Mouse (Mus musculus): ENCODE results near the gene Adgrv1.

Gene Adgrv1

DNA sequence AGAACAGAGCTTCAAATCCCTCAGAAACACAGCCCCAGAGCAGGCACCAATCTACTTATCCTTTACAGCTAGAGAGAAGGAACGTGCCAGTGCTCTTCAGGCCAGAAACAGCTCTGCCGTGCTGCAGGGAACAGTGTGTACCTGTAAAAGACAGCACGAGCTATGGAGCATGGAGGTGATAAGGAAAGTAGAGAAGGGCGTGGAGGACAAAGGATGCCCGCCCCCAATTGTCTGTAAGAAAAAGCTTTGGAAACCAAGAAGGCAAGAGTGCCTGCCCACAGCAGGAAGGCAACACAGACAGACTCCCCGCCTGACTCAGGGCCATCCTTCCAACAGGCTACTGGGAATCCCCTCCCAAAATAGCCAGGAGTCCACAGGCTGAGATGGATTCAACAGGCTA is 501.1 kb downstream of the Adgrv1 start:
- DNase-seq, result no peak

DNA sequence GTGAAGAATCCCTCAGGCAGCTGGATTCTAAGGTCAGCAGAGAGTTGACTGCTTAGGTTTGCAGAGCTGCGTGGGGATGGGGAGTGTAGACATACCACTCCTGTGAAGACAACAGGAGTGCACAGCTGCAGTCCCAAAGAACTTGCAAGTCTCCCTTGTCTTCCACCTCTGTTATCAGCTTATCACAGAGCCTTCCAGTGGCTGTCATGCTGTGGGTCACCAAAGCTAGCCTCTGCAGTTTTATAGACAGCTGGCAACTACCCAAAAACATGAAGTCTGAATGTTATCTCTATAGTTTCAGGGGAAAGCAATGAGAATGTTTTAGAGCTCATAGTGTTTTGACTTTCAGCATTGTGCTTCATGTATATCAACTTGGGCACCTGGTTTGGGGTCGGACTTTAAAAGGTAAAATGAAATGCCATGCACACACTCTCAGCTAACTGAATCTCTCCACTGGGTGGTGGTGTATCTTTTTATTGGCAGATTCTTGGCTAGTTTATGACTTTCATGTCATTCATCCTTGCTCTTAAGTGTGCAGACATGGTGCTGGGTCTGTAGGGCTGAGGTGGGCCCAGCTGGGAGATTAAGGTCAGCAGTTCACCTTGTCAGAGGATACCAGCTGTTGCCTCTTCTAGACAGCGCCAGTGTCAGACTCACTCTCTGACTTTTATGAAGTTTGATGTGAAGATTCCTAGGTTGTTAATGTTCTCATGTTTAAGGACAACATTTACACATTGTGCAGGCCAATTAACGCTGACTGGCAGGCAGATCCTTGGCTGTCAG is 502.0 kb downstream of the Adgrv1 start:
- DNase-seq, result no peak

DNA sequence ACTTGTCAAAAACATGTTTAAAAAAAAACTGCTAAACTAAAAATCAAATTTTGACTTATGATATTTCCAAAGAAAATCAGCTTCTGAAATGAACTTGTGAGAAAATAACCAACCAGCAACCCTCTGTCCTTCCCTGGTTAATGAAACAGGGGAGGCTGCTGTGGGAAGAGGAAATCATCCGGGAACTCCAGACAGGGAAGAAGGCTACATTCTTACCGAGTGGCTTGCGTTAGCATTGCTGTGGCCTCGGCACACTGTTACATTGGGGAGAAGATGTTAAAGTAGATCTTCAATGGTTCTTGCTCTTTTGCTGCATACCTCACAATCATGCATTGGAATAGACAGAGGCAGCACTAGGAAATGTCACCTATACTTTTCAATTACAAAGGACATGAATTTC is 507.1 kb downstream of the Adgrv1 start:
- no peak for DNase-seq

DNA sequence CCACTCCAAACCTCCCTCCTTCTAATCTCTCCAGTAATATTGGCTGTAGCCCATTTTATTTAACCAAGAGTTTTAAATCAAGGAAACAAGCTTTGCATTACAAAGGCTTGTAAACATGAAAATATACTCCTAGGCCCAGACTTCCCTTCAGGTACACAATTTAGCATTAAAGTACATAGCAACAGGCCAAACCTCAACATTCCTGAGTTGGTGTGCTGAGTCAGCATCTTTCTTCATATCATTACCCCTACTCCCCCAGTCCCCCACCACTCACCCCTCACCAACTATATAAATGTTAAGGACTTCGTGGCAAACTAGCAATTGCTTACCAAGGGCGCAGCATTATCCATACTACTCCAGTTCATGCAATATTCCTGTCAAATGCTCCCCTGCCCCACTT is 510.7 kb downstream of the Adgrv1 start:
- no peak for DNase-seq

DNA sequence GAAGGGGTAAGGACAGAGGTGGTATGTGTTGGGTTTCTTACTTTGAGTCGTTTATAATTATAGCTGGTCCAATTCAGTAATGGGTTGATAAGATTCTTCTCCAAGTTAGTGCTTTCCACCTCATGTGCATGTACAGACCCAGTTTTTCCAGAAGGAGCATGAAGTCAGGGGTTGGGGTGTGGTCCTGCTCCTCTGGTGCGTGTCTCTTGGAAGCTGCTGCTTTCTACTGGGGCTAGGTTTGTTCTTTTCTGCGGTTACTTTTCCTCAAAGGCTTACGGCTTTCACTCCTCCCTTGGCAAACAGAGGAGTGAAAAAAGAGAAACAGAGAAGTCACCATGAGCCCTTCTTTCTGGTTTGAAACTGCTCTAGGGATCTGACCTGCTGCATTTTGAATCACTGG is 522.5 kb downstream of the Adgrv1 start:
- no peak for DNase-seq

DNA sequence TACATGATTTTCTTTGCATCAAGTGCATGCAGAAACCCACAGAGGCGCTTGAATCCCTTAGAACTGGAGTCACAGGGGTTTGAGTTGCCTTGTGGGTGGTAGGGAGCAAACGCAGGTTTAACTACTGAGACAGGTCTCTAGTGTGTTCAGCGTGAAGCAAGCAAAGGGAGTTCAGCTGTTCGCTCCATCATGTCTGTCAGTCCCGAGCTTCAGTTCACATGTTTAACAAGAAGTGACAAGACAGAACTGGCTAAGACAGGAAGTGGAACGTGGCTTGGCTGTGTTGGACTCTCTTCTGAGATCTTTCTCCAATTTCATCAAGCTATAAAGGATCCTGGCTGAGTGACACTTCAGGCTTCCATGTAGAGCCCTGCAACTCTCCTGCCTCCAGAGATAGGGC is 523.3 kb downstream of the Adgrv1 start:
- no peak for DNase-seq

DNA sequence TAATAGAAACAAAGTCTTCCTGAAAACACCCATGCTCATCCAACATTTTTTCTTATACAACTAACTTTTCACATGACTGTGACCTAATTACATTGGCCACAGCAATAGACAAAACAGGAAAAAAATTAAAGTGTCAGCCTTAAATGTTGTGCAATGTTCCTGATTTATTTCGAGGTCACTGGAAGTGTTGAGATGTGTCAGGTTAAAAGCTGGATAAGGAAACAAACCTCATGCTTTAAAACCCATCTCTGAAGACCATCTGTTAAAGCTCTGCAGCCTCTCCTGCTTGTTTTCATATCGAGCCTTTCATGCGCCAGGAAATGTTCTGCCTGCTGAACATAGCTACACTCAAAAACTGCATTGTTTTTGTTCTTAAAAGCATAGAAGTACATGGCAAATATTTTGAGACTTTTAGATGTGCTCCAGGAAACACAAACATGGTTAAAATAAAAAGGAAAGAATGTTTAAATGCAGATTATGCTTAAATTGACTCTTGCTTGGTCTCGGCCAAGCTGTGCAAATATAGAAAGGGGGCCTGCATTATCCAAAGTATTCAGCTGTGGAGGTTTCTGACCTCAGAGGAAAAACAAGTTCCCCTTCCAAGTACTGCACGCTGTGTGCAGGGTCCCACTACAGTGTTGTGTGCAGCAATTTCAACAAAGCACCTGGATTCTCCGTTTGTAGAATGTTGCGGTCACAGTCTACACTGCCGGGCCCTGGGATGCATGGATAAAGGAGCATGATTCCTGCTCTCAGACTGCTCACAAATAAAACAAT is 524.2 kb downstream of the Adgrv1 start:
- peak; percentile 26 for DNase-seq

DNA sequence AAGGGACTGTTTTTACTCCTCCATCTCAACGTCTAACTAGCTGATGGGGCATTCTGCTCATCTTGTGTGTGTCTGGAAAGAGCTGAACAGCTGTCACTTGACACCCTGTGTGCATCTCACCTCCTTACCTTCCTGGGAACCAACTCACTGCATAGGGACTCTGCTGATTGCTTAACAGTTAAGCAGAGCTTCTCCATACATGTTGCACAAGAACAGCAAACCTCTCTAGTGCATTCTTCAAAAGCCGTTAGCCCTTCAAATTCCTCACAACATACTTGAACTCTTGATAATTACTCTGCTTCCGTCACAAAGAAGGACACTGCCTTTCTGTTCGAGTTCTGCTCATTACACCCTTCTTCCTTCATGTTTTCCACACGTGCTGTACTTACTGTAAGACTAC is 525.5 kb downstream of the Adgrv1 start:
- no peak for DNase-seq

DNA sequence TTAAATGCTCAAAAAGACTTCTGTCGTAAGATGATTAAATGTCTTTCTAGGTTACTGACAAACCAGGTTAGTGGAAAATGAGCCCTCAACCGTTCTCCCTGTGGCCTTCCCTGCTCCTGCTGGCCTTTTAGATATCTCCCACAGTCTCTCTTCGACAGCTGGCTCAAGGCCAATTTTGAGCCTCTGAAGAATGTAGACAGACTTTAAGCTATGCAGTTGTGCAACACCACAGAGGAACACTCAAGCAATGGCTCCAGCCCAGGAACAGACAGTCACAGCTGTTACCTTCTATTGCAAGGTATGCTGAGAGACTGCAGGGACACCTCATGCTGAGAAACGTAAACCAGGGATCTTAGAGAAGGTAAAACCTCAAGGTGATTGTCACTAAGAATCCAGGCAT is 529.2 kb downstream of the Adgrv1 start:
- peak; percentile 52 for DNase-seq

DNA sequence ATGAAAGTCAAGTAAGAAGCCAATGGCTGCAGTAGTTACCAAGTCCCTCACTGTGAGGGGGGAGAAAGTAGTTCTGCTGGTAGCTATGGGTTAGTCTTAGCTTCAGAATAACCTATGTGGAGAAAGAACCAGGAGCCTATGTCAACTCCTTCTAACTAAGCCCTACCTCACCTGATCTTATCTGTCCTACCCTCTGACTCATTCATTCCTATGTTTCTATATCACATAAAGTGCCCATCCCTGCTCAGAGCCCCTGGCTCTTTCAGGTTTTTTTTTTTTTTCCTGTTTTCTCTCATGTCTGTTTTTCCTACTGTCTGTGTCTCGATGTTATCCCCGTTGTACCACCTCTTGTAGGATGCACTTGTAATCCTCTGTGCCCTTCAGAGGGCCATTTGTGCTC is 536.5 kb downstream of the Adgrv1 start:
- DNase-seq, result no peak

DNA sequence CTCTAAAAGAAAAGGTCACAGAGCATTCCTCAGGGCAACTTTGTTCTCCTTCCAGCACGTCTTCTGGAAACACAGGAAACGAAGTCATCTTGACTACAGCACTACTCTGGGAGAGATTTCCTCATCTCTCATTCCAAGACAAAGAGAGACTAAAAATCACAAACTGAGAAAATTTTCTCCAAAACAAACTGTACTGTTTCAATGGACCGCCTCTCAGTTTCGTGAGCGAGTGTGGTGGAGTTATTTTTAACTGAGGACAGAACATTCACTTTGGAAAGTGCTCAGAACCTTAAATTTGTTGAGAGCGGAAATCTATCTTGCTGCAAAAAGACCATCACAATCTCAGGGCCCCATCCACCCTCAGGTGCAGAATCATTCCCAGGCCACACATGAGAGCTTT is 538.4 kb downstream of the Adgrv1 start:
- no peak for DNase-seq

DNA sequence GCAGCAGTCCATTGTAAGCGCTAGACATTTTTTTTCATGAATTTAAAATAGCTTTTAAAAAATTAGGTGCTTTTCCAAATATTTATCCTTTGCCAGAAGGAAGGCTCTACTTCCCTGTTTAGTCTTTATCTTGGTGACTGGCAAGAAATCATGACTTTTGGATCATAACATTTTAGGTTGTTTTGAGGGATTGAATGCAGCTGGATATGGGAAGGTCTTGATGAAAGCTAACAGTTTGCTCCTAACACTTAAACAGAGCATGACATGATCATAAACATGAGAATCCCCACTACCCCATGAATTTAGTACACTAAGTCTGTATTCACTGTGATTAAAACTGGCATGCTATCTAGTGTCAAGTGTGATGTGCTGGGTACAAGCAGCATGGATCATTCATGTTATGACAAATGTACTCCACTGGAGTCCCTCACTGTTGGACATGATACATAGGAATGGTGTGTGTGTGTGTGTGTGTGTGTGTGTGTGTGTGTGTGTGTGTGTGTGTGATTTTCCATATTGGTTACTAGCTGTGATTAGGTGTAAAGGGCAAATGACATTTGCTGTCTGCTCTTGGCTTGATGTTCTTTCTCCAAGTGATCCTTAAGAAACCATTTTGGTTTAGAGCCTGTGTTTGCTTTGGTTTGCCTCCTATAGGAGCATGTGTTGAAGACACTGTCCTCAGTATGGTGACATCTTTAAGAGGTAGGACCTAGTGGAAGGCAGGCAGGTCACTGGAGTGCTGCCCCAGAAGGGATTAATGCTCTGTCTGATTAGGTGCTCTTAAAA is 542.7 kb downstream of the Adgrv1 start:
- no peak for DNase-seq

DNA sequence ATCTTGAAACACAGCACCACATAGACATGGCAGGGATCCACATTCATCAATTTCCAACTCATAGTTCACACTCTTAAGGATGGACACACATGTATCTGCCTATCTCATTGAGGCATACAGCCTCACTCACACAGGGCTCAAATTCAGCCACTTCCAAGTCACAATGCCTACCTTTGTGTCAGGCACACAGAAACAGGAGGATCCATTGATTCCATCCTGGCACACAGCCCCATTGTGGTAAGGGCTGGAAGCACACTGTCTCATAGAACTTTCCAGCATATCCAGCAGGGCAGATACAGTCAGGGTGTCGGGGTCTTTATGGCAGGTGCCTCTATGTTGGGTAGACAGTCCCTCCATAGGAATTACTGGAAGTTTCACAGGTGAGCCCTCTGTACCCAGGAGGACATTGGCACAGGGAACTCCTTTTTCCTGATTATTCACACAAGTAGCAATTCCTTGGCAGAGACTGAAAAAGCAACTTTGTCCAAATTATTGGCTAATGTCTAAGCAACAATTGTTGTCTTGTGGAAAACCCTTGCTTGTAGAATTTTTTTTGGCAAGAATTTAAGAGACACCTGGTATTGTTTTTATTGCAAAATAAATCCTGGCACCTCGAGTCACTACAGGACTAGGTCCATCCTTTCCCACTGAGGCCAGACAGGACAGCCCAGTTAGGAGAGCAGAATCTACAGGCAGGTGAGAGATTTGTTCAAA is 545.8 kb downstream of the Adgrv1 start:
- DNase-seq, result no peak

DNA sequence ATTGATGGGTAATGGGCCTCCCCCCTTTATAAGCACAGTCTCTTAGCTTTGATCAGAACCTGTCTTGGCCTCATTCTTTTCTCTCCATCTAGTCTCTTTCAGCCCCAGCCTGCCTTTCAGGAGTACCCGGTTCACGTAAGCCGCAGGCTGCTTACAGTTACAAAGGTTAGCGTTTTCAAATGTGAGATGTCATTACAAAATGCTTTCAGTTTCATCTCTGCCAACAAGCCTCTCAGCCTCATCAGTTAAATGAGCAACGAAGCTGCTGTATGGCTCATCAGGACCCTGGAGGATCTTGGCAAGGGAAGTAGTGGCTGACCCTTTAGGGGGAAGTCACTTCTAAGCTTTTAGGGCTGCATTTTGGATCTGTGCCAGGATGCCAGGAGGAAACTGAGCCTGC is 560.7 kb downstream of the Adgrv1 start:
- no peak for DNase-seq

DNA sequence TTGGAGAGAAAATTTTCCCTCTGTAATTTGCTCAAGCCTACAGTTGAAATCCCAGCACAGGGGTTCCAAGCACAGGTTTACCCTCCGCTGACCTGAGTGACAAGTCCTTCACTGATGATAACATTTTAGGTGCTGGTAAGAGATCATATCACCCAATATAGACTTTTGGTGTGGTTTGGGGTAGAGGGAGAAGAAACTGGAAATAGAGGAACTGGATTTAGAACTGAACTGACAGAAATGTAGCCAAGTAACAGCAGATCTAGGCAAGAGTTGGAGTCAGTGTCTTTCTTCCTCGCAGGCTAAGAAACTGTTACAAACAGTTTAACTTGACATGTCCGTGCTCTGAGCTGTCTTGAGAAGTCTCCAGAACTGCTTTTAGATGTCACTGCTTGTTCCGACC is 581.5 kb downstream of the Adgrv1 start:
- no peak for DNase-seq

DNA sequence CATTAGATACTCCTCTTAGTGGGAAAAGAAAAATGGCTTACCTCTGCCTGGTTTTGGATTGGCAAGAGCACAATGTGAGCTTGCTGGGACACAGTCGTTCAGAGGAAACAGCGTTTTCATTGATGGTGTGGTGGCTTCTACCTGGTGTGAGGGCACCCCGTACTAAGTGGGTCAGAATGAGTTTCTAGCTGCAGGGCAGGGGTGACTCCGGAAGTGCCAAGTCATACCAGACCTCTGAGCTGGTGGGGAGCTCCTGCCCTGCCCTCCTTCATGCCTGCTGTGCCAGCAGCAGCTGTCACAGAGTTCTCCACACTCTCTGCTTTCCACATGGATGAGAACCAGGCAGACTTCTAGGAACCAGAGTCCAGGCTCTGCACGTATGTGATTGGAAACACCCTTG is 582.0 kb downstream of the Adgrv1 start:
- DNase-seq, result peak; percentile 15

DNA sequence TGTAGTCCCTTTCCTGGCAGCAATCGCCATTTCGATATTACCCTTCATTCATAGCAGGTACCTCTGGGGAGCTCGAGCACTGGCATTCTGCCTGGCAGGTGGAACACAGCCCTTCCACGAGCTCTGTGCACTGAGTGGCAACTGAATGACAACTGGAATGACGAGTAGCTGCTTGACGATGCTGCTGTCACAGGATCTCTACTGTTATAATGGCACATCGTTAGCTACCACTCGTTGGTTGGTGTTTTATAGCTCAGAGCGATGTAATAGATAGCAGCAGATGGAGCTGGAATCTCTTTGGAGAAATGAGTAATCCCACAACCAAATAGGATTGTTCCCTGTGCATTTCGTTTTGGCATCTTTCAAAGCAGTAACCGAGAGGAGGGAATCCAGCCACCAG is 587.6 kb downstream of the Adgrv1 start:
- no peak for DNase-seq

Data from kidney, adult 9 months (tissue).